Mouse (Mus musculus) G1E (cell line): ENCODE measurements at regions not wholly inside any gene's neighbourhood (a gene's known extent, or its start where the extent isn't known, plus 50 kb on each side); places are given as distances from the start of the nearest gene placed in this dataset.

Source experiments
- CTCF ChIP-seq: IDR thresholded peaks from 2 replicates; pipeline ENCODE4 v1.5.1; 2012; ENCODE audit warnings: low read depth, low read length, inconsistent platforms, mixed read lengths
- POLR2AphosphoS5 ChIP-seq: IDR thresholded peaks from 2 replicates; pipeline ENCODE4 v1.6.1; 2012; ENCODE audit warnings: low read depth, low read length, inconsistent platforms; ENCODE audit not compliant: insufficient replicate concordance
- TAL1 ChIP-seq: conservative IDR thresholded peaks from 2 replicates; pipeline ENCODE4 v1.6.1; 2012; ENCODE audit warnings: low read depth, low read length, inconsistent platforms, mixed read lengths

- no peak for TF ChIP-seq CTCF
- TF ChIP-seq POLR2AphosphoS5 = no peak
- no peak for TF ChIP-seq TAL1
These were observed 200.7 kb upstream of the A230072I06Rik start for GRCm38 (mm10) chr8:12077896-12078295.
